Mouse (Mus musculus): ENCODE measurements at regions not wholly inside any gene's neighbourhood (a gene's known extent, or its start where the extent isn't known, plus 50 kb on each side); places are given as distances from the start of the nearest gene placed in this dataset.

- Histone ChIP-seq H3K4me3 (ENCODE audit: low read depth, low read length) (no peak overlapping the region), H3K9ac (ENCODE audit: low read depth, low read length) (no peak overlapping the region), H3K4me2 (ENCODE audit: low read depth, low read length) (no peak overlapping the region), H3K36me3 (ENCODE audit: control insufficient read depth, insufficient read depth) (no peaks in the 10 kb centered on the region), H3K27me3 (ENCODE audit: control insufficient read depth, insufficient read depth, low read depth, low read length) (no peaks in the 10 kb centered on the region), H3K4me1 (ENCODE audit: control insufficient read depth, low read depth, low read length) (no peaks in the 10 kb centered on the region), H3K27ac (ENCODE audit: low read length) (no peak overlapping the region), H3K9me3 (replicated peaks; ENCODE audit: control insufficient read depth, low read length) (no peaks in the 10 kb centered on the region)
- WGBS (ENCODE audit: insufficient replicate concordance), result 28% methylated on average over 3 of the region's 3 CpGs
- ATAC-seq (ENCODE audit: low read depth), result no peak
These were observed 497.8 kb downstream of the Tox3 start for GRCm38 (mm10) chr8:89850209-89850796.

GRCm38 (mm10) chr8:89849416-89850208 lies 498.5 kb downstream of the Tox3 start:
- Histone ChIP-seq H3K4me1 (ENCODE audit: control insufficient read depth, low read depth, low read length) (no peaks in the 10 kb centered on the region), H3K27ac (ENCODE audit: low read length) (no peak overlapping the region), H3K27me3 (ENCODE audit: control insufficient read depth, insufficient read depth, low read depth, low read length) (no peaks in the 10 kb centered on the region), H3K36me3 (ENCODE audit: control insufficient read depth, insufficient read depth) (no peaks in the 10 kb centered on the region), H3K4me3 (ENCODE audit: low read depth, low read length) (no peak overlapping the region), H3K9ac (ENCODE audit: low read depth, low read length) (no peak overlapping the region), H3K4me2 (ENCODE audit: low read depth, low read length) (no peak overlapping the region), H3K9me3 (replicated peaks; ENCODE audit: control insufficient read depth, low read length) (no peaks in the 10 kb centered on the region)
- no peak for ATAC-seq (ENCODE audit: low read depth)
- WGBS (ENCODE audit: insufficient replicate concordance), result 50% methylated on average over 7 of the region's 7 CpGs

GRCm38 (mm10) chr8:89838494-89838893 lies 509.6 kb downstream of the Tox3 start:
- Histone ChIP-seq H3K27ac (ENCODE audit: low read length) (no peak overlapping the region), H3K9ac (ENCODE audit: low read depth, low read length) (no peak overlapping the region), H3K27me3 (ENCODE audit: control insufficient read depth, insufficient read depth, low read depth, low read length) (no peaks in the 10 kb centered on the region), H3K36me3 (ENCODE audit: control insufficient read depth, insufficient read depth) (no peaks in the 10 kb centered on the region), H3K4me2 (ENCODE audit: low read depth, low read length) (no peak overlapping the region), H3K9me3 (replicated peaks; ENCODE audit: control insufficient read depth, low read length) (no peaks in the 10 kb centered on the region), H3K4me1 (ENCODE audit: control insufficient read depth, low read depth, low read length) (no peaks in the 10 kb centered on the region), H3K4me3 (ENCODE audit: low read depth, low read length) (no peak overlapping the region)
- ATAC-seq (ENCODE audit: low read depth), result no peak
- WGBS (ENCODE audit: insufficient replicate concordance), result 66% methylated on average over 5 of the region's 5 CpGs

GRCm38 (mm10) chr8:89833715-89834114 lies 514.4 kb downstream of the Tox3 start:
- no peaks in the 10 kb centered on the region for H3K36me3 ChIP-seq (ENCODE audit: control insufficient read depth, insufficient read depth)
- no peaks in the 10 kb centered on the region for H3K27me3 ChIP-seq (ENCODE audit: control insufficient read depth, insufficient read depth, low read depth, low read length)
- ATAC-seq (ENCODE audit: low read depth), result no peak

GRCm38 (mm10) chr8:89824586-89824985 lies 523.6 kb downstream of the Tox3 start:
- H3K4me1 ChIP-seq (ENCODE audit: control insufficient read depth, low read depth, low read length), result no peaks in the 10 kb centered on the region
- H3K9me3 ChIP-seq (replicated peaks; ENCODE audit: control insufficient read depth, low read length), result no peaks in the 10 kb centered on the region
- no peaks in the 10 kb centered on the region for H3K27me3 ChIP-seq (ENCODE audit: control insufficient read depth, insufficient read depth, low read depth, low read length)
- 27% methylated on average over 3 of the region's 3 CpGs for WGBS (ENCODE audit: insufficient replicate concordance)
- no peaks in the 10 kb centered on the region for H3K36me3 ChIP-seq (ENCODE audit: control insufficient read depth, insufficient read depth)
- ATAC-seq (ENCODE audit: low read depth), result no peak
- H3K27ac ChIP-seq (ENCODE audit: low read length), result no peak overlapping the region
- H3K9ac ChIP-seq (ENCODE audit: low read depth, low read length), result no peak overlapping the region
- H3K4me3 ChIP-seq (ENCODE audit: low read depth, low read length), result no peak overlapping the region
- no peak overlapping the region for H3K4me2 ChIP-seq (ENCODE audit: low read depth, low read length)

More at GRCm38 (mm10) chr8:89833715-89834114, 514.4 kb downstream of the Tox3 start:
- H3K4me1 ChIP-seq (ENCODE audit: control insufficient read depth, low read depth, low read length), result no peaks in the 10 kb centered on the region
- 60% methylated on average over 4 of the region's 4 CpGs for WGBS (ENCODE audit: insufficient replicate concordance)
- H3K9ac ChIP-seq (ENCODE audit: low read depth, low read length), result no peak overlapping the region
- no peak overlapping the region for H3K27ac ChIP-seq (ENCODE audit: low read length)
- no peaks in the 10 kb centered on the region for H3K9me3 ChIP-seq (replicated peaks; ENCODE audit: control insufficient read depth, low read length)
- H3K4me2 ChIP-seq (ENCODE audit: low read depth, low read length), result no peak overlapping the region
- H3K4me3 ChIP-seq (ENCODE audit: low read depth, low read length), result no peak overlapping the region

- H3K36me3 ChIP-seq (ENCODE audit: control insufficient read depth, insufficient read depth), result no peaks in the 10 kb centered on the region
- no peak overlapping the region for H3K27ac ChIP-seq (ENCODE audit: low read length)
- no peak overlapping the region for H3K9ac ChIP-seq (ENCODE audit: low read depth, low read length)
- no peak overlapping the region for H3K4me3 ChIP-seq (ENCODE audit: low read depth, low read length)
- H3K27me3 ChIP-seq (ENCODE audit: control insufficient read depth, insufficient read depth, low read depth, low read length), result no peaks in the 10 kb centered on the region
- H3K4me2 ChIP-seq (ENCODE audit: low read depth, low read length), result no peak overlapping the region
- no peak for ATAC-seq (ENCODE audit: low read depth)
- H3K4me1 ChIP-seq (ENCODE audit: control insufficient read depth, low read depth, low read length), result no peaks in the 10 kb centered on the region
- H3K9me3 ChIP-seq (replicated peaks; ENCODE audit: control insufficient read depth, low read length), result no peaks in the 10 kb centered on the region
These were observed 524.5 kb downstream of the Tox3 start for GRCm38 (mm10) chr8:89823631-89824030.

GRCm38 (mm10) chr8:89812036-89812711 lies 536.0 kb downstream of the Tox3 start:
- H3K4me1 ChIP-seq (ENCODE audit: control insufficient read depth, low read depth, low read length), result no peaks in the 10 kb centered on the region
- H3K4me2 ChIP-seq (ENCODE audit: low read depth, low read length), result no peak overlapping the region
- H3K36me3 ChIP-seq (ENCODE audit: control insufficient read depth, insufficient read depth), result no peaks in the 10 kb centered on the region
- H3K4me3 ChIP-seq (ENCODE audit: low read depth, low read length), result no peak overlapping the region
- H3K27me3 ChIP-seq (ENCODE audit: control insufficient read depth, insufficient read depth, low read depth, low read length), result no peaks in the 10 kb centered on the region
- H3K9ac ChIP-seq (ENCODE audit: low read depth, low read length), result no peak overlapping the region
- ATAC-seq (ENCODE audit: low read depth), result no peak
- no peak overlapping the region for H3K27ac ChIP-seq (ENCODE audit: low read length)
- WGBS (ENCODE audit: insufficient replicate concordance), result 49% methylated on average over 4 of the region's 4 CpGs
- no peaks in the 10 kb centered on the region for H3K9me3 ChIP-seq (replicated peaks; ENCODE audit: control insufficient read depth, low read length)

GRCm38 (mm10) chr8:89788296-89788695 lies 559.8 kb downstream of the Tox3 start:
- no peaks in the 10 kb centered on the region for H3K9me3 ChIP-seq (replicated peaks; ENCODE audit: control insufficient read depth, low read length)
- H3K4me1 ChIP-seq (ENCODE audit: control insufficient read depth, low read depth, low read length), result no peaks in the 10 kb centered on the region
- H3K36me3 ChIP-seq (ENCODE audit: control insufficient read depth, insufficient read depth), result no peaks in the 10 kb centered on the region
- ATAC-seq (ENCODE audit: low read depth), result no peak
- no peak overlapping the region for H3K4me2 ChIP-seq (ENCODE audit: low read depth, low read length)
- H3K27me3 ChIP-seq (ENCODE audit: control insufficient read depth, insufficient read depth, low read depth, low read length), result no peaks in the 10 kb centered on the region
- no peak overlapping the region for H3K27ac ChIP-seq (ENCODE audit: low read length)
- no peak overlapping the region for H3K4me3 ChIP-seq (ENCODE audit: low read depth, low read length)
- H3K9ac ChIP-seq (ENCODE audit: low read depth, low read length), result no peak overlapping the region
- 57% methylated on average over 10 of the region's 10 CpGs for WGBS (ENCODE audit: insufficient replicate concordance)
